Mouse (Mus musculus): Measurements from ENCODE around the gene Zfp13. TPM values are rescaled to one million over a fixed set of nuclear protein-coding genes. Genes with fewer than 3 reads are reported as not detected.

The Zfp13 gene
- polyA plus RNA-seq, 1 experiment, result 3.0 TPM

GRCm38 (mm10) chr17:23547681-23548443, 51.4 kb downstream of the Zfp13 start:
- 79% methylated on average over 11 of the region's 11 CpGs for WGBS
- Histone ChIP-seq H3K36me3 (ENCODE audit: control insufficient read depth, insufficient read depth, low read length) (no peaks in the 10 kb centered on the region), H3K27me3 (ENCODE audit: control insufficient read depth, insufficient read depth, low read length) (no peaks in the 10 kb centered on the region), H3K4me3 (ENCODE audit: control insufficient read depth, insufficient read depth, low read length) (no peak overlapping the region), H3K4me1 (replicated peaks; ENCODE audit: control insufficient read depth, insufficient read depth, low read length) (peaks cover 16% of the 10 kb centered on the region), H3K27ac (ENCODE audit: control insufficient read depth, insufficient read depth, low read length) (no peak overlapping the region)
- TF ChIP-seq POLR2A (IDR thresholded peaks at IDR 0.05; ENCODE audit: control insufficient read depth, extremely low read depth, insufficient read depth, low read length, poor library complexity) (no peak), CTCF (IDR thresholded peaks at IDR 0.05; ENCODE audit: borderline replicate concordance, control insufficient read depth, extremely low read depth, insufficient read depth, low read length, poor library complexity) (no peak)
- DNase-seq, result no peak

GRCm38 (mm10) chr17:23546702-23547505, 52.4 kb downstream of the Zfp13 start:
- DNase-seq, result peak; percentile 78
- Histone ChIP-seq H3K4me3 (ENCODE audit: control insufficient read depth, insufficient read depth, low read length) (peak overlapping the region; percentile 97), H3K36me3 (ENCODE audit: control insufficient read depth, insufficient read depth, low read length) (no peaks in the 10 kb centered on the region), H3K27me3 (ENCODE audit: control insufficient read depth, insufficient read depth, low read length) (no peaks in the 10 kb centered on the region), H3K4me1 (replicated peaks; ENCODE audit: control insufficient read depth, insufficient read depth, low read length) (peaks cover 16% of the 10 kb centered on the region), H3K27ac (ENCODE audit: control insufficient read depth, insufficient read depth, low read length) (peak overlapping the region; percentile 75)
- WGBS, result under 1% methylated on average over 42 of the region's 42 CpGs
- no peak for TF ChIP-seq CTCF (IDR thresholded peaks at IDR 0.05; ENCODE audit: borderline replicate concordance, control insufficient read depth, extremely low read depth, insufficient read depth, low read length, poor library complexity)
- TF ChIP-seq POLR2A (IDR thresholded peaks at IDR 0.05; ENCODE audit: control insufficient read depth, extremely low read depth, insufficient read depth, low read length, poor library complexity), result no peak

- 3% methylated on average over 20 of the region's 20 CpGs for WGBS
- H3K36me3 ChIP-seq (ENCODE audit: control insufficient read depth, insufficient read depth, low read length), result no peaks in the 10 kb centered on the region
- H3K4me3 ChIP-seq (ENCODE audit: control insufficient read depth, insufficient read depth, low read length), result peak overlapping the region; percentile 97
- no peaks in the 10 kb centered on the region for H3K27me3 ChIP-seq (ENCODE audit: control insufficient read depth, insufficient read depth, low read length)
- DNase-seq, result peak; percentile 75
- H3K27ac ChIP-seq (ENCODE audit: control insufficient read depth, insufficient read depth, low read length), result peak overlapping the region; percentile 75; the same call in 1 of the 2 replicates
- TF ChIP-seq CTCF (IDR thresholded peaks at IDR 0.05; ENCODE audit: borderline replicate concordance, control insufficient read depth, extremely low read depth, insufficient read depth, low read length, poor library complexity), result no peak
- TF ChIP-seq POLR2A (IDR thresholded peaks at IDR 0.05; ENCODE audit: control insufficient read depth, extremely low read depth, insufficient read depth, low read length, poor library complexity), result no peak
- peaks cover 14% of the 10 kb centered on the region for H3K4me1 ChIP-seq (replicated peaks; ENCODE audit: control insufficient read depth, insufficient read depth, low read length)
Observed at GRCm38 (mm10) chr17:23546333-23546701, 53.0 kb downstream of the Zfp13 start.

GRCm38 (mm10) chr17:23545841-23546240, 53.4 kb downstream of the Zfp13 start:
- H3K4me1 ChIP-seq (replicated peaks; ENCODE audit: control insufficient read depth, insufficient read depth, low read length), result peaks cover 11% of the 10 kb centered on the region
- DNase-seq, result no peak
- no peaks in the 10 kb centered on the region for H3K27me3 ChIP-seq (ENCODE audit: control insufficient read depth, insufficient read depth, low read length)
- H3K4me3 ChIP-seq (ENCODE audit: control insufficient read depth, insufficient read depth, low read length), result no peak overlapping the region
- H3K36me3 ChIP-seq (ENCODE audit: control insufficient read depth, insufficient read depth, low read length), result no peaks in the 10 kb centered on the region
- 64% methylated on average over 6 of the region's 6 CpGs for WGBS
- no peak overlapping the region for H3K27ac ChIP-seq (ENCODE audit: control insufficient read depth, insufficient read depth, low read length)
- TF ChIP-seq CTCF (IDR thresholded peaks at IDR 0.05; ENCODE audit: borderline replicate concordance, control insufficient read depth, extremely low read depth, insufficient read depth, low read length, poor library complexity), result no peak
- TF ChIP-seq POLR2A (IDR thresholded peaks at IDR 0.05; ENCODE audit: control insufficient read depth, extremely low read depth, insufficient read depth, low read length, poor library complexity), result no peak

GRCm38 (mm10) chr17:23544766-23545165, 54.5 kb downstream of the Zfp13 start:
- 98% methylated on average over 1 of the region's 1 CpGs for WGBS
- TF ChIP-seq POLR2A (IDR thresholded peaks at IDR 0.05; ENCODE audit: control insufficient read depth, extremely low read depth, insufficient read depth, low read length, poor library complexity) (no peak), CTCF (IDR thresholded peaks at IDR 0.05; ENCODE audit: borderline replicate concordance, control insufficient read depth, extremely low read depth, insufficient read depth, low read length, poor library complexity) (no peak)
- Histone ChIP-seq H3K4me3 (ENCODE audit: control insufficient read depth, insufficient read depth, low read length) (no peak overlapping the region), H3K36me3 (ENCODE audit: control insufficient read depth, insufficient read depth, low read length) (no peaks in the 10 kb centered on the region), H3K27ac (ENCODE audit: control insufficient read depth, insufficient read depth, low read length) (no peak overlapping the region), H3K27me3 (ENCODE audit: control insufficient read depth, insufficient read depth, low read length) (no peaks in the 10 kb centered on the region; the same call in 1 of the 2 replicates), H3K4me1 (replicated peaks; ENCODE audit: control insufficient read depth, insufficient read depth, low read length) (peaks cover 10% of the 10 kb centered on the region)
- no peak for DNase-seq

- WGBS, result 71% methylated on average over 4 of the region's 4 CpGs
- no peak for TF ChIP-seq POLR2A (IDR thresholded peaks at IDR 0.05; ENCODE audit: control insufficient read depth, extremely low read depth, insufficient read depth, low read length, poor library complexity)
Observed at GRCm38 (mm10) chr17:23543983-23544382, 55.3 kb downstream of the Zfp13 start.

More at GRCm38 (mm10) chr17:23543983-23544382, 55.3 kb downstream of the Zfp13 start:
- Histone ChIP-seq H3K4me3 (ENCODE audit: control insufficient read depth, insufficient read depth, low read length) (no peak overlapping the region), H3K27me3 (ENCODE audit: control insufficient read depth, insufficient read depth, low read length) (peaks cover 5% of the 10 kb centered on the region; the same call in 1 of the 2 replicates), H3K4me1 (replicated peaks; ENCODE audit: control insufficient read depth, insufficient read depth, low read length) (peaks cover 6% of the 10 kb centered on the region), H3K27ac (ENCODE audit: control insufficient read depth, insufficient read depth, low read length) (no peak overlapping the region), H3K36me3 (ENCODE audit: control insufficient read depth, insufficient read depth, low read length) (no peaks in the 10 kb centered on the region)
- DNase-seq, result no peak
